Mouse (Mus musculus): ENCODE measurements around the gene Abcd1. TPM values are rescaled to one million over a fixed set of nuclear protein-coding genes. Genes with fewer than 3 reads are reported as not detected.
"Not testable (repeated sequence)": the region's sequence is repeated elsewhere in the genome, so short reads cannot be mapped to it uniquely, and the experiment has no call there.

Gene Abcd1
- total RNA-seq, 2 experiments from 2014 or later: 11.6 to 12.8 TPM

DNA sequence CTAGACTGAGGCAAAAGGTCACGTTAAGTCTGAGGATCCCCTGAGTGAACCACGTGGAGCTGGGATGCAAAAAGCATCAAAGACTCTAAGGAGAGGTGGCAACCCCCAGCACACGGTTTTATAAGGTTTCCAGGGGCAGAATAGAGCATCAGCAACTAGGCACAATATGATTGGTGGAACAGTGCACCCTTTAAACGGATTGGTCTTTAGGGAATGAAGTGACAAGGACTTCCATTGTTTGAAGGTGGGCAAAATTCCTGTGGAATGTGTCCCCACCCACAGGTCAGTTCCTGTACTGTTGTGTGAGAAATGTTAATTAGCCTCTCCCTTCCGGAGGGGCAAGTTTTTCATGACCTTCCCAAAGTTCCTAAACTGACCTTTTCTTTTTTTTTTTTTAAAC lies 22.8 kb downstream of the Abcd1 start:
- DNase-seq (ENCODE audit: low spot score in 2 of 2): no peak

DNA sequence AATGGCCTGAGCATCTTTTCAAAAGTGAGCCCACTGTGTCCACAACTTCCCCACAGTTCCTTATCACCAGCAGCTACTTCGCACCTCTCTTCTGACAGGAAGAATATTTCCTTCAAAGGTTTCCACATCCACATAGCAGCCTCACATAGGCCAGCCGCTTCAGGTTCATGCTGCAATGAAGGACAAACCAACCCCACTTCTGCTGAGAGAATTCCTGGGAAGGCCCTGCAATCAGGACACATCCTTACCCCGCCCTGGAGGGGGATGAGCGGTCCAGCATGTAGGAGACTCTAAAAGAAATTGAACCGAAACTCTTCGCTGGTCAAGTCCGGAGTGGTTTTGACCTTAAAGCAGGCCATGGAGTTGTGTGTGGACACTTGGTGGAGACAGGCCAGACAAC lies 23.4 kb downstream of the Abcd1 start:
- not testable (repeated sequence) for DNase-seq (ENCODE audit: low spot score in 2 of 2)

DNA sequence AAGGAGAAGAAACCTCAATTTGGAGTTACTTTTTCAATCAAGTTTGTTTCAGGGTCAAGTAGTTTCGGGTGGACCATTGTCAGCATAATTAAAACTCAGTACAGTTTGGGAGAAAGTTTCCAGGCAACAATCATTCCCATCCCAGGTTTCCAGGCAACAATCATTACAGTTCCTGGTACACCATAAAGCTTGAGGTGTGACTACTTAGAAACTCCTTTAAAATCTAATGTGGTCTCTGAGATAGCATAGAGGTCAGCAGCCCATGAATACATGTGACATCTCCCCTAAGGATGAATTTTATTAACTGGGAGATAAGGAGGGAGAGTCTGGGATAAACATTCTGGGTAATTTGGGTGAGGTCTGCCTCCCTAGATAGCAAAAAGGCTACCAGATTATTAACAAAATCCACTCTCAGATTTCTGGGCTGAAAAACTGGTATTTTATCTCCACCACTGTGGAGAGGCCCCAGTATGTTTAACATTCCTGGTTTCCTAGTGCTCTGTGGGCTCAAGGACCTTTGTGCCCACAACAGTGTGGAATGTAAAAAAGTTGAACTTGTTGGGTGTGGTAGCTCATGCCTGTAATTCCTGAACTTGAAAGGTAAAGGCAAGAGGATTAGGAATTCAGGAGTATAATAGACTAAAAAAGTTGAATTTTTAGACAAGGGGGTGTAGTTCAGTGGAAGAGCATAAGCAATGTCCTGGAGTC lies 28.5 kb downstream of the Abcd1 start:
- no peak for DNase-seq (ENCODE audit: low spot score in 2 of 2)

DNA sequence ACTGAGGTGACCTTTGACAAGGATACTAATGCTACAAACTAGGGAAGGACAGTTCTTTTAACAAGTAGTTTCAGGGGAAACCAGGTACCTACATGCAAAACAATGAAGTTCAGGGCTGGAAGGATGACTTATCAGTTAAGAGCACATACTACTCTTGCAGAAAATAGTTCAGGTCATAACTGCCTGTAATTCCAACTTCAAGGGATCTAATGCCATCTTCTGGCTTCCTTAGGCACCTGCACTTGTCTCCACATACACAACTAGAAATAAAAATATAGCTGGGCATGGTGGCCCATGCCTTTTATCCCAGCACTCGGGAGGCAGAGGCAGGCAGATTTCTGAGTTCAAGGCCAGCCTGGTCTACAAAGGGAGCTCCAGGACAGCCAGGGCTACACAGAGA lies 32.6 kb downstream of the Abcd1 start:
- no peak for DNase-seq (ENCODE audit: low spot score in 2 of 2)

DNA sequence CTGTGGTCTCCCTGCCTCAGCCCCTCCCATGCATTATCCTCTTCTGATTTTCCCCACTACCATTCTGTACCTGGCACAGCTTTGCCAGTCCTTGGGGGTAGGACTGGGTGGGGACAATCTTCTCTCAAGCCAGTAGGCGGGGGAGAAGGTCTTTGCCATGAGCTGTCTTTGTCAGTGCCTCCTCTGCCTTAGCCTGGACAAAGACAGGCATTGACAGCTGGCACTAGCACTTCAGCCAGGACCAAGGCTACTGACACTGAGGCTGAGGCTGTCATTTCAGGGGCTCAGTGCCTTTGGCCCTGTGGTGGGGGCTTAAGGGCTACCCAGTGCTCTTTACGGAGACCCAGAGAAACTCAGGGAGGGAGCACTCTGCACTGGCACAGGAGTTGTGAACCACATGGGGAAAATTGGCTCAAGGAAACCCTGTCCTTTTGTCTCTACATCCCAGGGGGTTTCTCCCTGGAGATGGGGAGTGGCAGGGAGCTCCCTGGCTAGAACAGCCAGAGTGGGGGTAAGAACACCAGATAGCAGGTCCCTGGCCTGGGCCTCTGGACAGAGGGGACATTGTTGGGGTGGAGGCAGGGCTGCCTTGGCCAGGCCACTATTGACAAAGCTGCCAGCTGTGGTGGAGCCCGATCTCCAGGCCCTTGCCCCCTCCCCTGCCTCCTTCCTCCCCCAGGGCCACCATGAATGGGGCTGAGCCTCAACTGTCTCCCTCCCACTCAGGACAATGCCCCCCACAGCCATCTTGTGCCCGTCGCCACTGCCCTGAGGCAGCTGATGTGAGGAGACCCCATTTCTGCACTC lies 40.1 kb downstream of the Abcd1 start, which contains the start of gene Plxnb3:
TSS of gene Plxnb3 (plus strand) at position 757 of the 807 bp plus-strand sequence.
- DNase-seq (ENCODE audit: low spot score in 2 of 2): peak in 1 of 2 experiments; percentile 30

DNA sequence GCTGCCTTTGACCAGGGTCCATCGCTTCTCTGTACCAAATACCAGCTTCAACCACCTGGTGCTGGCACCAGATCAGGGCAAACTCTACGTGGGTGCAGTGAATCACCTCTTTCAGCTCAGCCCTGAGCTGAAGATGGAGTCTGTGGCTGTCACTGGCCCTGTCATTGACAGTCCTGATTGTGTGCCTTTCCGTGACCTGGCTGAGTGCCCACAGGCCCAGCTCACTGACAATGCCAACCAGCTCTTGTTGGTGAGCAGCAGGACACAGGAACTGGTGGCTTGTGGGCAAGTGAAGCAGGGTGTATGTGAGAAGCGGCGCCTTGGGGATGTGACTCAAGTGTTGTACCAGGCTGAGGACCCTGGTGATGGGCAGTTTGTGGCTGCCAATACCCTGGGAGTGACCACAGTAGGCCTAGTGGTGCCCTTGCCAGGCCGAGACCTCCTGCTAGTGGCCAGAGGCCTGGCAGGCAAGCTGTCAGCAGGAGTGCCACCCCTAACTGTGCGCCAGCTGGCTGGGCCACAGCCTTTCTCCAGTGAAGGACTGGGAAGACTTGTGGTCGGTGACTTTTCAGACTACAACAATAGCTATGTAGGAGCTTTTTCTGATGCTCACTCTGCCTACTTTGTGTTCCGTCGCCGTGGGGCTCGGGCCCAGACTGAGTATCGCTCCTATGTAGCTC lies 42.4 kb downstream of the Abcd1 start:
- DNase-seq (ENCODE audit: low spot score in 2 of 2): peak in 1 of 2 experiments; percentile 39

DNA sequence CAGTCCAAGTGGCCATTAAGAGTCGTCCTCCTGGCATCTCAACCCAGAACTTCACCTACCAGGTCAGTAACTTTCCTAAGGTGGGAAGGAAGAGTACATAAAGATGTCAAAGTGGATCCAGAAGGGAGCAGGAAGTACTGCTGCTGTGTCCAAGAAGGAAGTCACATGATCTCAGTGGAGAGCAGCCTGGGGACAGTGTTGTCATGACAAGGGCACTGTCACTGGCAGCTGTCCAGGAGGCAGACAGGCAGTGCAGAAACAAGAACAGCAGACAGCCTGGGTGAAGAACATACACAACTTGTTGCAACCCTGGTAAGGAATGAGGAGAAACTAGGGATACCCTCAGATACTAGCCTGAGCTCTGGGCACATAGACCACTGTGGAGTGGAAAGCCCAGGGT lies 48.9 kb downstream of the Abcd1 start:
- DNase-seq (ENCODE audit: low spot score in 2 of 2): no peak

DNA sequence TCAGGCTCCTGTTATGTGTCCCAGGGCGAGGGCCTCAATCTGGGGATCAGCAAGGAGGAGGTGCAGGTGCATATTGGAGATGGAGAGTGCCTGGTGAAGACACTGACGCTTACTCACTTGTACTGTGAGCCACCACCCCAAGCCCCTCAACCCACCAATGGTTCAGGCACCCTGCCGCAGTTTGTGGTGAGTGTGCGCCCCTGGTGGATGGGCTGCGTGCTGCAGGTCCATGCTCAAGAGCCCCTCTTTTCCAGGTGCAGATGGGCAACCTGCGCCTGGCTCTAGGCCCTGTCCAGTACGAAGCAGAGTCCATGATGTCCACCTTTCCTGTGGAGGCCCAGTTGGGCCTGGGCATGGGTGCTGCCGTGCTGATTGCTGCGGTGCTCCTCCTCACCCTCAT lies 50.9 kb downstream of the Abcd1 start:
- DNase-seq (ENCODE audit: low spot score in 2 of 2): no peak

DNA sequence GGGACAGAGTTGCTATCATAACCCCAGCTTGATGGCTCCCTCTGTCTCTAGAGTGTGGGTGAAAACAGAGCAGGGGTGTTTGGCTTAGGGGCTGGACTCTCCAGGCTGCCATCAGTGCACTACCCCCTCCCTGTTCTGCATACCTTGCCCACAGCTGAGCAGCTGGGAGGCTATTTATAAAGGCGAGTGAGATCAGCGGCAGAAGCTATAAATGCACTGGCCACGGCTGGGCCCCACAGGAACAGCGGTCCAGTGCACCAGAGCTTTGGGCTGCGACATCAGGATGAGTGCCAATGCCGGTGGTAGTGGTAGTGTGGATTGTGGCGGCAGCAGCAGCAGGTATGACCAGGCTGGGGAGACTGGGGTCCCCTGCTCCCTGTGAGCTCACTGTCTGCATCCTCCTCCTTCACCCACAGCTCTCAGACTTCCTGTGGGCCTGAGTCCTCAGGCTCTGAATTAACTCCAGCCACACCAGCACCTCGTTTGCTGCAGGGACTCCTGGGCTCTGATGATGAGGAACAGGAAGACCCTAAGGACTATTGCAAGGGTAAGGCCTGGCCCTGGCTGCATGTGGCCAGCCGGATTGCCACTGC lies 57.9 kb downstream of the Abcd1 start, which contains the start of gene Srpk3:
TSS of gene Srpk3 (plus strand) at position 238 of the 593 bp plus-strand sequence.
- DNase-seq (ENCODE audit: low spot score in 2 of 2): no peak

DNA sequence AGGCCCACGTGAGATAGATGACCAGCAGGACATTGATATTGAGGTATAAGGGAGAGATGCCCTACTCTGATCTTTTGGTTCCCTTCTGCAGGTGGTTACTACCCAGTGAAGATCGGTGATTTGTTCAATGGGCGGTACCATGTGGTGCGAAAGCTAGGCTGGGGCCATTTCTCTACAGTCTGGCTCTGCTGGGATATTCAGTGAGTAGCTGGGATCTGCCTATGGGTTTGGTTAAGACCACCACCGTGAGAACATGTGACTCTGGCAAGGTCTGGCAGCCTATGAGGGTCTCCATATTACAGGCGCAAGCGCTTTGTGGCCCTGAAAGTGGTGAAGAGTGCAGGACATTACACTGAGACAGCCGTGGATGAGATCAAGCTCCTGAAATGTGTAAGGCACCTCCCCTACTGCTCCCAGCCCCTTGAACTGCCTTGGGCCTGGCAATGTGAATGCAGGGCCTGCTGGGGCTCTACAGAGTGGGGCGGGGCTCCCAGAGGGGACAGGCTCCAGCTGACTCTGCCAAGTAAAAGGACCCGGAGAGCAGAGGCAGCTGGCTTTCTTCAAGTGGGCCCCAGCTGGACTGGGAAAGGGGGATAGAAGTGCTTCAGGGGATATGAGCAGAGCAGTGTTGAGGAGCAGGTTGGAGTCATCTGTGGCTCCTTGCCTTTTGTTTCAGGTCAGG lies 58.5 kb downstream of the Abcd1 start:
- no peak for DNase-seq (ENCODE audit: low spot score in 2 of 2)

DNA sequence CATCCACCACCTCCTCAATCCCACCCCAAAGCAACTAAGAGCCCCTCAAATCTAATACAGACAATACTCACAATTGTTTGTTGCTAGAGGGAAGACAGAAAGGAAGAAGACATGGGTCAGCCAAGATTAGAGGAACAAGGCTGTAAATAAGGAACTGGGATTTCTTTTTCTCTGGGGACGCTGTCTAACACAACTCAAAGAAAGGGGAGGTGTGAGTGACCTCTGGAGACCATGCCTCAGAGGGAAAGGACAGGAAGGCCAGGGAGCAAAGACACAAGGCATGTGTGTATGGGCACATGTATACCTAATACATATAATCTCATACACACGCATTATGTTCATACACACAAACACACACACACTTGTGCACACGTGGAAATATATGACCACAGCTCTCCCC lies 65.8 kb downstream of the Abcd1 start:
- no peak for DNase-seq (ENCODE audit: low spot score in 2 of 2)

DNA sequence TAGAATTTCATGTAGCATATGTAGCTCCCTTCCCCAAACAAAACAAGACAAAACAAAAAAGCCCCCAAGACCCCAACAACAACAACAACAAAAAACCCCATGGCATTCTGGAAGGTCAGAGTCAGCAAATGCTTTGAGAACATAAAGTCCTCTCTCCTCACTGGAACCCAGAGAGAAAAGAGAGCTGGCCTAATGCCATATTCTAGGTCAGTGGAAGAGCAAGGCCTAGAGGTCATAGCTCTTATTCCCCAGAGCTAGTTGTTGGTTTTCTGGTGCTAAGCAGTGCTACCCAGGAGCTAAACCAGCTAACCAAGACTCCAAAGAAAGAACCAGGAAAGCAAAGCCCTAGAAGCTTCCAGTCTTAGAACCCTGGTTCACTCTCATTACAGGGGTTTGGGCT lies 69.3 kb downstream of the Abcd1 start:
- DNase-seq (ENCODE audit: low spot score in 2 of 2): no peak

DNA sequence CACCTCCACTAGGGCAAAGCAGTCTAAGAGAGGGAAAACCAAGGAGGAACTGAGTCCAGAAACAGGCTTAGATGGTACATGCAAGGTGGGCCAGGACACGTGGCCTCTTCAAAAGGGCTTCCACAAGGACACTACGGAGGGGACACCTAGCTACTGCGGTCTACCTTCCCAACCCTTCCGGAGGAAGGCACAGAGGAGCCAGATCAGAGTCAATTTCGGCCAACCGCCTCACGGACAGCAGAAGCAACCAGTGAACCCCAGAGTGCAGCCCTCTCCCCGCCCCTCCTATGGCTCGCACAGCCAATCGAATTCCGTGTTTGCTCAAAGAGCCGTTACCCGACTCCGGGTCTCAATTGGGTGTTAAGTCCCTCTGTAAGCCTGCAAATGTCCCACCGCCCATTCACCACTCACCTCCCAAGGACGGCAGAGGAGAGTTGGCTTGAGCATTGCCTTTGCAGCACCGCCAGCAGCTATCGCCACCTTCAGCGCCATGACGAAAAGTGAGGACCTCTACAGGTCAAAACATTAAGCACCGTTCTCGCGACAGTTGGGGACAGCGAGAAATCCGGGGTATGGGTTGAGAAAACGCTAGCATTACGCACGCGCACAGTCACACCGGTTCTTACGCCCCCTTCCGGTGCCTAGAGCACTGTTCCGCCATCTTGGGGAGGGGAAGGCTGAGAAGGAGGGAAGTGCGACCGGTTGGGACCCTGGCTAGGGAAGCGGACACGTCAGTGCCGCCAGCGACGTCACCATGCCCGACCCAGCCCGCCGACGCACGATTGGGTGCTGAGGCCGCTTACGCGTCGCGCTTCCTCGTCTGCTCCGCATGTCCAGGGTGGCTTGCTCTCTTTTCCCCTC lies 70.2 kb downstream of the Abcd1 start, which contains the start of the genes Idh3g and Ssr4:
TSS of gene Idh3g (minus strand) at position 534 of the 861 bp plus-strand sequence.
TSS of gene Ssr4 (plus strand) at position 665 of the 861 bp plus-strand sequence.
- peak; percentile 92 to 94 for DNase-seq (ENCODE audit: low spot score in 2 of 2)

DNA sequence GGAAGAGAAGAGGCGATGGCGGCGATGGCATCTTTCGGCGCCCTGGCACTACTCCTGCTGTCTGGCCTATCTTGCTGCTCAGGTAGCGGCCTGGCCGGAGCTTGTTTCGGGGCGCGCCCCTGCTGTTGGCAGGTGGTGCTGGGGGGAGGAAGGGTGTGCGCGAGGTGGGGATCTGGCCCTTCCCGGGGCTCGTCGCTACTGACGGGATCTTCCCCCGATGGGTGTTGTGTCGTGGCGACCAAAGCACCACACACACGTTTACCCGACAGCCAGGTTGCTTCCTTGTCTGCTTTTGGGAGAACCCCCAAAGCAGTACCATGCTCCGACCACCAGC lies 70.8 kb downstream of the Abcd1 start:
- DNase-seq (ENCODE audit: low spot score in 2 of 2): no peak

Other genes with a start within 250 kb of the Abcd1 start
- 10 to 100 TPM; 12.0 to 12.6 TPM for gene Bgn, start 233.0 kb upstream of the Abcd1 start, total RNA-seq (2021)
- gene Atp2b3, start 213.5 kb upstream of the Abcd1 start, total RNA-seq (2021): 100 to 1,000 TPM; 146 to 149 TPM
- gene Dusp9, start 77.2 kb upstream of the Abcd1 start, total RNA-seq (2021): under 1 TPM; 0.23 to 0.30 TPM
- gene Pnck, start 56.5 kb upstream of the Abcd1 start, total RNA-seq (2021): 100 to 1,000 TPM; 107 to 135 TPM
- gene Slc6a8, start 43.4 kb upstream of the Abcd1 start, total RNA-seq (2021): 100 to 1,000 TPM in 1 of 2 experiments, 10 to 100 TPM in 1; 89.6 to 102 TPM
- 10 to 100 TPM; 75.8 to 79.1 TPM for gene Bcap31, start 422 bp upstream of the Abcd1 start, total RNA-seq (2021)
- gene Plxnb3, start 40.5 kb downstream of the Abcd1 start, total RNA-seq (2021): 10 to 100 TPM; 11.7 to 12.2 TPM
- gene Srpk3, start 57.8 kb downstream of the Abcd1 start, total RNA-seq (2021): 1 to 10 TPM; 2.7 to 6.3 TPM
- 100 to 1,000 TPM; 194 to 204 TPM for gene Idh3g, start 70.3 kb downstream of the Abcd1 start, total RNA-seq (2021)
- gene Ssr4, start 70.4 kb downstream of the Abcd1 start, total RNA-seq (2021): 10 to 100 TPM; 87.4 to 87.6 TPM
- 100 to 1,000 TPM in 1 of 2 experiments, 10 to 100 TPM in 1; 95.8 to 104 TPM for gene Pdzd4, start 108.4 kb downstream of the Abcd1 start, total RNA-seq (2021)
- not detected for gene Avpr2, start 175.5 kb downstream of the Abcd1 start, total RNA-seq (2021)
- gene L1cam, start 179.5 kb downstream of the Abcd1 start, total RNA-seq (2021): 100 to 1,000 TPM; 118 to 119 TPM
- 1 to 10 TPM; 4.3 to 4.4 TPM for gene Arhgap4, start 205.3 kb downstream of the Abcd1 start, total RNA-seq (2021)
- gene Naa10, start 205.3 kb downstream of the Abcd1 start, total RNA-seq (2021): 10 to 100 TPM; 57.7 to 61.3 TPM
- gene Renbp, start 214.3 kb downstream of the Abcd1 start, total RNA-seq (2021): 1 to 10 TPM; 5.4 to 5.5 TPM
- 10 to 100 TPM; 71.8 to 73.2 TPM for gene Hcfc1, start 249.8 kb downstream of the Abcd1 start, total RNA-seq (2021)

Data from layer of hippocampus, adult 18-20 months (tissue).